Mouse (Mus musculus) urinary bladder, adult 2 months (tissue): Measurements from ENCODE around the gene Fkbp9. TPM values are rescaled to one million over a fixed set of nuclear protein-coding genes. Genes with fewer than 3 reads are reported as not detected.
A peak's percentile ranks its signal among the peaks of the same experiment; 100 is the strongest.
"Not testable (repeated sequence)": the region's sequence is repeated elsewhere in the genome, so short reads cannot be mapped to it uniquely, and the experiment has no call there.

Experiments used
- DNase-seq: peaks from one replicate; pipeline ENCODE4 v3.0.0; 2022; ENCODE audit warnings: low spot score
- polyA plus RNA-seq: library from polyadenylated mRNA; depleted of rRNA; stranded (reverse); fragments of >200 nt; gene quantifications from 2 replicates; pipeline ENCODE4 v1.2.3, GENCODE M21; 2012

Gene Fkbp9
- polyA plus RNA-seq, 1 experiment: 130 TPM

- no peak for DNase-seq
Measured at GRCm38 (mm10) chr6:56837621-56838020, 5.8 kb downstream of the Fkbp9 start.

GRCm38 (mm10) chr6:56843229-56843628 lies 11.4 kb downstream of the Fkbp9 start:
- DNase-seq: no peak

GRCm38 (mm10) chr6:56844365-56844764 lies 12.5 kb downstream of the Fkbp9 start:
- no peak for DNase-seq

DNA sequence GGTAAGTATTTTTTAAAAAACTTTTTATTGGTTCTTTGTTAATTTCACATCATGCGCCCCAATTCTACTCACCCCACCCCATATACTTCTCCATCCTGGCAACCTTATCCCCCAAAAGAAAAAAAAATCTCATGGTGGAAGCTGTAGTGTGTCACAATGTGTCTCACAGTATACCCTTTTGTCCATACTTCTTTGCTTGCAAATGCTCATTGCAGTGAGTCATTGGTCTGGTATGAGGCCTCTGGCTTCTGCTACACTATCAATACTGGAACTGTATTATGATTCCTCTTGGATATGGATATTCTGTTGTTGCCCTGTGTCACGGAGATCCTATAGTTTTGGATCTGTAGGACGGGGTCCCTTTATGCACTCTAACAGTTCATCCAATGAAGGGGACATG lies 17.1 kb downstream of the Fkbp9 start:
- DNase-seq: no peak

DNA sequence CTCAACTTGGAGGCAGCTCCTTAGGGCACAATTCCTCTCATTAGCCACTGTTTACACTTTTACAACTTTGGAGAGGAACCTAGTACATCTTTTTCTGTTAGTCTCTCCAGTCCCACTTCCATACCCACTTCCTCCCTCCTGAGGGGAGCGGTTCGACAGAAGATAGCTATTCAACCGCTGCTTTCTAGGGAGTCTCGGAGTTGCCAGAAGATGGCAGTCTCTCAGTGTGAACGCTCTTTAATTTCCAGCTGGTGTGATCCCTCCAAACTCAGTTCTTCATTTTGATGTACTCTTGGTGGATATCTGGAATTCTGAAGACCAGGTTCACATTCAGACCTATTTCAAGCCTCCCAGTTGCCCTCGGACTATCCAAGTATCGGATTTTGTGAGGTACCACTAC lies 18.5 kb downstream of the Fkbp9 start:
- no peak for DNase-seq

- no peak for DNase-seq
Measured at GRCm38 (mm10) chr6:56854803-56855202, 22.9 kb downstream of the Fkbp9 start.

DNA sequence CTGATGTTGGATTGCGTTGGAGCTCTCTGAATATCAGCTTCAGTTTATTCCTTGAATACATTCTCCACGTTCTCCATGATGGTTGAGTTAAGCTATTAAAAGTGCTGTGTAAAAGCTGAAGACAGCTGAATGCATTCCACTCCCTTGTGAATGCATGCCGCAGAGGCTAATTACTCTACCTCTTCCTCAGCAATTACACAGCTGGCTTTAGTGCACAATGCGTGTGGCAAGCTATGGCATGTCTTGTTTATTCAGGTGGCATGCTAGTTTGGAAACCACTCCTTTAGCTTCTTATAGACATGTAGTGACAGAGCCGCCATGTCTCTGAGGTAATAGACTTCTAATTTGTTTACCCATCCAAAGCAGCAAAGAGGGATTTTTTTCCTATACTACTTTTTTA lies 24.9 kb downstream of the Fkbp9 start:
- DNase-seq: no peak

DNA sequence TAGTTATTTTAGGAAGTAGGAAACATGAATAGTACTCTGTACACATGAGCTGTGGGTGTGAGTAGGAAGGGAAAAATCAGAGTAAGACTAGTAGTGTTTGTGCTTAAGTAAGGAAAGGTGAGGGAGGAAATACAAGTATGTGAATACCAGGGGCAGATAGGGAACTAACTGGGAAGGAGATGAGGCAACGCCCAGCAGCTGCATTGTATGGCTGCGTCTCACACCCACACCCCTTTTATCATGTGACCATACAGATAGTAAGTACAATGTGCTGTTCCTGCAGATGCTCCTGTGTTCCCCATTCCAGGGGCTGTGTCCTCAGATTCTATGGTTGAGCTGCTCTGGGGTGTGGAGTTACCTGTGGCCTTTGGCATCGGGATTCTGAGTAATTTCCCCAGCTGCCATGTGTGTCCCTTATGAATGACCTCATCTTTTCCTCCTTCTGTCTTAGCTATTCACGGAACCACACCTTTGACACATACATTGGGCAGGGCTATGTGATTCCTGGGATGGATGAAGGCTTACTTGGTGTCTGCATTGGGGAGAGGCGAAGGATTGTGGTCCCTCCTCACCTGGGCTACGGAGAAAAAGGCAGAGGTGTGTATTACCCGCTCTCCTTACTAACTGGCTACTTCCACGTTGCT lies 28.5 kb downstream of the Fkbp9 start:
- no peak for DNase-seq

GRCm38 (mm10) chr6:56866899-56867298 lies 35.0 kb downstream of the Fkbp9 start:
- not testable (repeated sequence) for DNase-seq

- DNase-seq: no peak
Measured at GRCm38 (mm10) chr6:56868565-56868964, 36.7 kb downstream of the Fkbp9 start.

DNA sequence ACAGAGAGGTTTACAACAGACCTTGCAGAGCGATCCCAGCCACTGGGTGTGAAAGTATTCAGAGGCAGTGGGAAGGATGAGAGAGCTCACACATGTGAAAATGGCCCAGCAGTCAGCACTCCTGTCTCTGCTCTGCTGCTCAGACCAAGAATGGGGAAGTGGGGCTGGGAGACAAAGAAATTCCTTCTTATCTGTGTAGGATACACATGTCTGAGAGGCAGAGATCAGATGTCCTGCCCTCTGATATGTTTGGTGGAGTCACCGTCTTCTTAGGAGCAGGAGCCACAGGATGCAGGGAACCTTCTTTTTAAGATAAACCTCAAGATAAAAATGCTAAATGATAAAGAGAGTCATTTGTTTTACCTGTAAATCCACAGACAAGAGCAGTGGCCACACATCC lies 38.2 kb downstream of the Fkbp9 start:
- DNase-seq: no peak

DNA sequence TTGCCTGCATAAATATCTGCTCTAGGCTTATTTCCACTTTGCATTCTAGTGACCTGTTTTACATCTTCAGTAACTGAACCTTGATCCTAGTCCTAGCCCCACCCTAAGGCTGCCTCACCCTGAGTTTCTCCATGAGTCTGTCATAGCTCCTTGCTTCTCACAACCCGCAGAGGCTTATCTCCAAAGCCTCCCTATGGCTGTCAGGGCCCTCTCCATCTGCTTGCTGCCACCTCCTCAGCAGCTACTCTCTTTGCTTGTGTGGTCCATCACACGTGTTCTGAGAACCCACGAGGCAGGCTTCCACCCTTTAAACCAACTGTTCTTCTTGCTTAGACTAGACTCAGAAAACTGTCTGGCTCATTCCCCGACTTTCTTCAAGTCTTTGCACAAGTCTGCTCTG lies 45.0 kb downstream of the Fkbp9 start:
- DNase-seq: no peak

GRCm38 (mm10) chr6:56877985-56878384 lies 46.1 kb downstream of the Fkbp9 start:
- DNase-seq: no peak

DNA sequence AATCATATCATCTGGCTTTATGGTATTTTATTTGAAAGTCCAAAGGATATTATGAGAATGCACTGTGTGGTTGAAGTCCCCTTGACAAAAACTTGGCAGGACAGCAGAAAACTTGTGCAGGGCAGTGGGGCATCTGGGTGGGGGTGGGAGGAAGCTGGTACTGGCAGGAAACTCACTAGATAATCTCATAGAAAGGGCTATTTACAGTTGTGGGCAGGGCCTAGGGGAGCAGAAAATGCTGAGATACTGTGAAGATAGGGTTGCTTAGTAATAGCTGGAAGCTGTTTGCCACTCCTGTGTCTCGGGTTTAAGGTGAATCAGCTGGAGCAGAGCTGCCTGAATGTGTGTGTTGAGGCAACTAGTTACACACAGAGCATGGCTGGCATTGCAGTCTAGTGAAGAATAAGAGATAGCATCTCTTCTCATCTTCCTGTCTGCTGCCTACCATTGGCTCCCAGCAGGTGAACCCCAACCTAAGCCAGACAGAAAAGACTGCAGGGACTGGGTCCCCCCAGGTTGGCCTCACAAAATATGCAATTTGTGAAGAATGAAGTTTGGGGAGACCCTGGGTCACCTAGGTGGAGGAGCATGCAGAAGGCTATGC lies 47.6 kb downstream of the Fkbp9 start:
- DNase-seq: no peak

DNA sequence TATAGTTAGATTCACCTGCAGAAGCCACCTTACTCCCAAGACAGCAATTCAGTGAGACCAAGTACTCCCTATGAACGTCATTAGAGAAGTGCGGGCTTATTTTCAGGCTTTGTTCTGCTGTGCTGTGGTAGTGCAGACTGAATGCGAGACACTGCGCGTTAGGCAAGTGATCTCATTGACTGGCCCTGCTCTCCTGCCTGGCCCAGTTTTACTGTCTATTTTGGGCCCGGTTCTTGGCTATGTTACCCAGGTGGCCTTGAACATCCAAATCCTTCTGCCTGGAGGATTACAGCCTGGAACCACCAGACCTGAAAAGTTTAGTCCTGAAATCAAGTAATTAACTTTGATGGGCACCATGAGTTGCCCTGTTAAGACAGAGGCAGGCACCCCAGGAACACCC lies 56.7 kb downstream of the Fkbp9 start:
- no peak for DNase-seq

GRCm38 (mm10) chr6:56890762-56891161 lies 58.9 kb downstream of the Fkbp9 start:
- no peak for DNase-seq

DNA sequence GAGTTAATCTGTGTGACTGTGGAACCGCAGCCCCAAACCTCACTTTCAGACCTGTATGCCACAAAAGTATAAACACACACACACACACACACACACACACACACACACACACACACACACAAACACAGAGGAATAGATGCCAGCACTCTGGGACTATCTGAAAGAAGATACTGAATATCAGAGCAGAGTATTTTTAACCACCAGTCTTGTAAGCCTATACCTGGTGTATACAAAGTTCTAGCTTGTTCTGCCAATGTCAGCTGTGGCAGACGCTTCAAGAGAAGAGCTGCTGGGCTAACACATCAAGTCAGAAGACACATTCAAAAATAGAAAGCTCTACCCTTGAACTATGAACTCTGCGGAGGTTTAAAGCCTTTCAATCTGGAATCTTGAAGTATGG lies 67.7 kb downstream of the Fkbp9 start:
- no peak for DNase-seq

GRCm38 (mm10) chr6:56901336-56901735 lies 69.5 kb downstream of the Fkbp9 start:
- no peak for DNase-seq

DNA sequence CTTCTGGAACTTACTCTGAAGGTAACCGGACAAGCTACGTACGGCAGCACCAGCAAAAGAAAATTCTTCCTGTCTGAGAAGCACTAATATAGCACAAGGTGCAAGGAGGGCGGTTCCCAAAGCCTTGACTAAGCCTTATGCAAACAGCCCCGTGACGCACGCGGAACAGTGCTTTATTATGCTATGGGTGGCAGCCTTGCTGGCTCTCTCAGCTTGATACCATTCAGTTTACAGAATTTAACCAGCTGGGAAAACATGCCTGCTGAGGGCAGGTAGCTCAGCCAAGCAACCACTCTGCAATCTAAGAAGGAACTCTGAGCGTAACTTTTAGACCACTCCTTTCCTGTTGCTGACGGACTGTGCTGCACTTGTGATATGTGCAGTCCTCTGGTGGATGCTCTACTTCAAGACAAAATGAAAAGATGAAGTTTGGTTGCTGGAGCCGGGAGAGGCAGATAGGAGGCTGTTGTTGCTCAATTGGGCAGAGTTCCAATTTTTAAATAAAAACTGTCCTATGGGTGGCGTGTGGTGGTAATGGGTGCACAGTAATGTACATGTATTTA lies 70.0 kb downstream of the Fkbp9 start:
- DNase-seq: peak; percentile 45

GRCm38 (mm10) chr6:56902606-56903520 lies 71.0 kb downstream of the Fkbp9 start:
- no peak for DNase-seq

DNA sequence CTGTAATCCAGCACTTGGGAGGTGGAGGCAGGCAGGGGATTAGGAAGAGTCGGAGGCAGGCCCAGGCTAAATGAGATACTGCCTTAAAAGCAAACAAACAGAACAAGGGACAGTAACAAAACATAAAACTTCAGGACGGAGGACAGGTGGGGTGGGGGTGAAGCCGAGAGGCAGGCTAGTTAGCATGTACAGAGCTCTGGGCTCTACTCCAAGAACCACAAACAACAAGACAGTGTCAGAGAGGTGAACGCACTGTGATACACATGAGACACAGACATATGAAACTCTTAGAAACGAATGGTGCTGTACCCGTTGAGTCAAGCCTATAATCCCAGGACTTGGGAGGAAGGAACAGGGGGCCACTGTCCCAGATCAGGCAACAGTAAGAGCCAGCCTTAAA lies 72.0 kb downstream of the Fkbp9 start:
- DNase-seq: no peak

GRCm38 (mm10) chr6:56904330-56904729 lies 72.5 kb downstream of the Fkbp9 start:
- DNase-seq: no peak

DNA sequence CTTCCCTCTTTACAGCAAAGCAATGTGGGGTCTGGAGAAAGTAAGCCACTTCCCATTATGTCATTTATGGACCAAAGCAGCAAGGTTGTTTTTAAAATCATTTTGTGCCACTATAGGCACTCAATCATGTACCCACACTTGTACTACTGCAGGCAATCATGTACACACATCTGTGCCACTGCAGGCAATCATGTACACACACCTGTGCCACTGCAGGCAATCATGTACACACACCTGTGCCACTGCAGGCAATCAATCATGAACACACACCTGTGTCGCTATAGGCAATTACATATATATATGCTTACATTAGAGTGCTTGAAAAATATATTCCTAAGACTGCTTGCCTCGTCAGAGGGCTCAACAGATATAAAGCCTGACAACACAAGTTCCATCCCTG lies 73.1 kb downstream of the Fkbp9 start:
- no peak for DNase-seq
